Mouse (Mus musculus): ENCODE measurements around the gene Sugt1.
A peak's percentile ranks its signal among the peaks of the same experiment; 100 is the strongest.

The Sugt1 gene

DNA sequence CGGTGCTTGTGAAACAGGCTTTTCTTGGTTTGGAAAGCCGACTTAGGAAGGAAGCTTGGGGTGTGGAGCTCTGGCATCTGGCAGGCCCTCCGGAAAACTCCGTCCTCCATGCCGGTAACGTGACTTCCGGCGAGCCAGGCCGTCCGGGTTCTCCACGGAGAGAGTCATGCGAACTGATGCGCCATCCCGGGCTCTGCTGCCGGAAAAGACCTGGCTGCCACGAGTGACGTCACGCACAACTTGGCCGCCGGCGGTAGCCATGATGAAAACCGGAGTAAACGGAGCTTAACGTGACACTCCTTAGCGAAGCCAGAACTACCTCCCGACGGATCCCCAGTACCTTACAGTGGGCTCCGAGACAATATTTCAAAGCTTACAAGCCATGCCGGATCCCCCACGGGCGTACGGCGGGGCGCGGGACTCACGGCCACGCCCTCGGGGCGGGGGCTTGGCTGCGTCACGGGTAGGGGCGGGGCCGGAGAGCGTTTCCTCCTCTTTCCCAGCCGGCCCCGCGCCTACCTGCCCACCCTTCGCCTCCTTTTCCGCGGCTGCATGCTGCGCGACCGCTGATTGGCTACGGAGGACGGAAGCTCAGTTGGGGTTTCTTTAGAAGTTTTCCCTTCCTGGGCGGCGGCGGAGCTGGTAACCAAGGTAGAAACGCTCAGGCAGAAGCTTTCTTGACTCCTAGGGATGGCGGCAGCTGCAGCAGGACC is at the start of gene Sugt1:
Sugt1 (plus strand) TSS at position 553 of the 713 bp plus-strand sequence.
- DNase-seq = peak; percentile 95 to 98

DNA sequence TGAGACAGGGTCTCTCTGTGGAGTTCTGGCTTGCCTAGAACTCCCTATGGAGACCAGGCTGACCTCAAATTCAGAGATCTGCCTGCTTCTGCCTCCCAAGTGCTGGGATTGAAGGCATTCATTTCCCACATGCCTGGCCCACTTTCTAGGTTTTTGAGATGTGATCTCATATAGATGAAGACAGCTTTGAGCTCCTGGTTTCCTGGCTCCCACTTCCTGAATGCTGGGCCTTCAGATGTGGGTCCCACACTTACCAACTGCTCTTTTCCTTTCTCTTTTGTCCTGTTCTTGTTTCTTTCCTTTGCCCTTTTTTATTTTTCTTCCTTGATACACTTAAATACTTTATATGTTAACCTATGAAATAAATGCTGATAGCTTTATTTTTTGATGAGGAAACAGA is 49.6 kb upstream of the Sugt1 start:
- no peak for DNase-seq

DNA sequence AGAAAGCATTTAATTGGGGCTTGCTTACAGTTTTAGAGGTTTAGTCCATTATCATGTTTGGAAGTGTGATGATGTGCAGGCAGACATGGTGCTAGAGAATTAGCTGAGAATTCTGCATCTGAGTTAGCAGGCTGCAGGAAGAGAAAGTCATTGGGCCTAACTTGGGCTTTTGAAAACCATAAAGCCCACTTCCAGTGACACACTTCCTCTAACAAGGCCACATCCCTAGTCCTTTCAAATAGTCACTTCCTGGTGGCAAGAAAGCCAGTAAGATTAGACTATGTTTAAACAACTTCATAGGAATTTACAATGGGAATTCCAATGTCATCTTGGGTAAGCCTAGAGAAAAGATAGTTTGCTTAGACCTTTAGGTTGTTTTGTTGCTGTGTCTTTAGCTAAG is 45.9 kb upstream of the Sugt1 start:
- no peak for DNase-seq

DNA sequence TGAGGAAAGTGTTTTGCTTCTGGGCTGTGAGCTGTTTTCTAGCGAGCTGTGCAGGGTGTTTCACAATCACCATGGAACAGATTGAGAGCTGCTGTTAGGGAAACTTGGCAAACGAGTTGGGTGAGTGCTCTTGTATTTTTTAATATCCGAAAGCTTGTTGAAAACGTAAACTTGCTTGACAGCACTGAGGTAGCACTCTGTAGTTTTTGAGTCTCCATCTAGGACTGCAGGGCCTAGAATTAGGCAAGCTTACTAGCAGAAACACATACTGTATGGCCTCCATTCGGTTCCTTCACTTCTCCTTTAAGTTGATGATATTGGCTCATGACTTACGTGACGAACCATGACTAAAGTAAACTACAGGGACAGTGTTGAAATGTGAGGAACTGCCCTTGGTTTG is 38.1 kb upstream of the Sugt1 start:
- DNase-seq = peak; percentile 62 to 63

DNA sequence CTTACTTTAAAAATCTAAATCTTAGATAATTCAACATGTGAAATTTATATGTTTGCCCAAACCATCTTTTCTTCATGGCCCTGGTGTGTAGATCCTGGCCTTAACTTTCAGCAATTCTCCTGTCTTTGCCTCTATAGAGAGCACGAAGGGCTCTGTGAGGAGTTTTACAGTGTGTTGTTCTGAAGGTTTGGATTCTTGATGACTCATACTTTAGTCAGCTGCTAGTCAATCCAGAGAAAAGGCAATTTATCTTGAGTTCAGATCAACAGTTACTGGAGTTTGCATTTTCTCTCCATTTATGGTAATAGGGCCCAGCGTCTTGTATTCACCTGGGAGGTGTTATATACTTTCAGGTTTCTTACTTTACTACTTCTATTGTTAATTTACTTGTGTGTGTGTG is 35.6 kb upstream of the Sugt1 start:
- no peak for DNase-seq

DNA sequence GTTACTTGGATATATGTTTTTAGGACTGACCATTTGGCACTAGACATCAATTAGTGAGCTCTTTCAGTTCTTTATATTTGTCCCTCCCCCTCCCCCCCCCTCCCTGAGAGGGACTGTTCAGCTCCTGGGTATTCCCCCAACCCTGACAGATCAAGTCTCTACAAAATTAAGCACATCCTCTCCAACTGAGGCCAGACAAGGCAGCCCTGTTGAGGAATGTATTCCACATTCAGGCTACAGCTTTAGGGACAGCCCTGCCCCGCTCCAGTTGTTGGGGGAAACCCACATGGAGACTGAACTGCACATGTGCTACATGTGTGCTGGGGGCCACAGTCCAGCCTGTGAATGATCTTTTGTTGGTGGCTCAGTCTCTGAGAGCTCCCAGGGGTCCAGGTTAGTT is 34.6 kb upstream of the Sugt1 start:
- DNase-seq = no peak

DNA sequence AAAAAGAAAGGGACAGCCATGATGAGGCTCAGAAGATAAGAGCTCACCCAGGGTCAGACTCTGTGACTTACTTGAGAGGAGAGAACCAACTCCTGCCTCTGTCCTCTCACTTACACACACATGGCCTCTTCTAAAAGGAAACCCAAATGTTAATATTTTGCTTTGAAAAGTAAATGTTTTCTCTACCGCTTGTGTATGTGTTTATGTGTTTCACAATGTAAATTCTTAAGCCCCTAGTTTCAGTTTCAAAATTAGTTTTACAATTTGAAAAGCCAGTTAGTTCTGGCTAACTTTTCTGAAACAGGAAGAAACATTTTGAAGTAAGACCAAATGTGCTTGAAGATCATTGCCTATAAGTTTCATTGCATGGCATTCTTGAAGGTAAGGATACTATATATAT is 29.7 kb upstream of the Sugt1 start:
- DNase-seq = no peak

DNA sequence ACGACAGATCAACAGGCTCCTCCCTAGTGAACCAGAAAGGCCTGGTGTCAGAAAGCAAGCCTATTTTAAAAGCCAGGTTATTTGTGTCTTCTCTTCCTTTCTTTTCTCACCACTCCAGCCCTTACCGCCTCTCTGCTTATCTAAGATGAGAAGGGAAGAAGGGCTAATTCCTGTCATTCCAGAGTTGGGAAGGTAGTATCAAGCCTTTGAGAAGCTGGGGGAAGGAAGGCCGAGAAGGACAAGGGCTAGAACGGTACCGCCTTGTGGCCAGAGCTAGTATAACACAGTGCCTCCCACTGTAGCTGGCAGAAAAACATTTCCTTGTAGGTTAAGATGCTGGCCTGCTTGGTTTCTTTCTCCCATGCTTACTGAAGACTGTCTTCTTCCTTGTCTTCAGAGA is 24.7 kb upstream of the Sugt1 start:
- DNase-seq = peak; percentile 65 to 78

DNA sequence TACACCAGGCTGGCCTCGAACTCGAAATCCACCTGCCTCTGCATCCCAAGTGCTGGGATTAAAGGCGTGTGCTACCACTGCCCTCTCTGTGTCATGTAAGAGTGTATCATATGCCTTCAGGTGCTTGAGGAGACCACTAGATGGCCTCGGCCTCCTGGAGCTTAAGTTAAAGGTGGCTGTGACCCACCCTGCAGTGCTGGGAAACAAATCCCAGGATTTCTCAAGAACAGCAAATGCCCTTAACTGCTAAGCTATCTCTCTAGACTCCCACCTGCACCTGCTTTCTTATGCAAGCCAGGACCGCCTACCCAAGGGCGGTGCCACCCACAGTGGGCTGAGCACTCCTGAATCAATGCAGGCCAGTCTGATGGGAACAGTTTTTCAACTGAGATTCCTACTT is 22.7 kb upstream of the Sugt1 start:
- DNase-seq = no peak

DNA sequence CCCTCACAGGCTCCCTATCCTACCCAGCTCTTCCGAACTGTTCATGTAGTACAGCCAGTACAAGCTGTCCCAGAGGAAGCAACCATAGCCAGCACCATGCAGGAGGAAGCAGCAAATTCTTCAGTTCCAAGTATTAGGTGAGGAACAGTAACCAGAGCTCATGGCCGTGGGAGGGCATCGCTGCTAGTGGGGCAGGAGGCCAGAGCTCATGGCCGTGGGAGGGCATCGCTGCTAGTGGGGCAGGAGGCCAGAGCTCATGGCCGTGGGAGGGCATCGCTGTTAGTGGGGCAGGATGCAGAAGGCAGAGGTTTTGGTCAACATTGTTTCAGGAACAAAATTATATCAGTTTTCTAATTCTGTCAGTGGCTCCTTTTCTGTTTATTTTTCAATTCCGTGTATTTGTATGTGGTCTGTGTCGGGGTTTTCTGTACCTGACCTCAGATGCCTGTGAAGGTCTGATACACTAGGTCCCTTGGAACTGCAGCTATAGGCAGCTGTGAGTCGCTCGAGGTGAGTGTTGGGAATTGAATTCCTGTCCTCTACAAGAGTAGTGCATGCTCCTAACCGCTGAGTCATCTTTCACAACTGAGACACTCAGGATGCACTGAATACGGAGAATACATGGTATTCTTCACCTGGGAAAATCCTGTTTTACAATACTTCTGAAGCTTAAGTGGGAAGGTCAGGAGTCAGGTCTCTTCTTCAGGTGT is 13.9 kb upstream of the Sugt1 start:
- DNase-seq = no peak

DNA sequence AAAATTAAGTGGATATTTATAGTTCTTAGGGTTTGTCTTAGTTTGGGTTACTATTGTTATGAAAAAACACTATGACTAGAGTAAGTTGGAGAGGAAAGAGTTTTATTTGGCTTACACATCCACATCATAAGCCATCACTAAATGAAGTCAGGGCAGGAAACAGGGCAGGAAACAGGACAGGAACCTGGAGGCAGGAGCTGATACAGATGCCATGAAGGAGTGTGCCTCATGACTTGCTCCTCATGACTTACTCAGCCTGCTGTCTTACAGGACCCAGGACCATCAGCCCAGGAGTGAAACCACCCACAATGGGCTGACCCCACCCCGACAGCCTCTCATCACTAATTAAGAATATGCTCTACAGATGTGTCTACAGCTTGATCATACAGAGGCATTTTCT is 13.1 kb upstream of the Sugt1 start:
- no peak for DNase-seq

DNA sequence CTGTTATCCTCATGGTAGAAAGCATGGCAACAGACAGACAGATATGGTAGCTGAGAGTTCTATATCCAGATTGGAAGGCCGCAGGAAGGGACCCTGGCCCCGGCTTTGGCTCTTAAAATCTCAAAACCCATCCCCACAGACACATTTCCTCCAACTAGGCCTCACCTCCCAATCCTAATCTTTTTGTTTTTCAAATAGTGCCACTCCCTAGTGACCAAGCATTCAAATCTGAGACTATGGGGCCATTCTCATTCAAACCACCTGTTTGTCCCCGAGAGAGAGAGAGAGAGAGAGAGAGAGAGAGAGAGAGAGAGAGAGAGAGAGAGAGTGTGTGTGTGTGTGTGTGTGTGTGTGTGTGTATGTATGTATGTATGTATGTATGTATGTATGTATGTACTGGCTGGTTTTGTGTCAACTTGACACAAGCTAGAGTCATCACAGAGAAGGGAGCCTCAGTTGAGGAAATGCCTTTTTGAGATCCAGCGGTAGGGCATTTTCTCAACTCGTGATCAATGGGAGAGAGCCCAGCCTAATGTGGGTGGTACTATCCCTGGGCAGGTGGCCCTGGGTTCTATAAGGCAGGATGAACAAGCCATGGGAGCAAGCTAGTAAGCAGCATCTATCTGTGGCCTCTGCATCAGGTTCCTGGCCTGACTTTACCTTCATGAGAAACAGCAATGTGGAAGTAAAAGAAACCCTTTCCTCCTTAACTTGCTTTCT is 3.8 kb upstream of the Sugt1 start:
- no peak for DNase-seq

DNA sequence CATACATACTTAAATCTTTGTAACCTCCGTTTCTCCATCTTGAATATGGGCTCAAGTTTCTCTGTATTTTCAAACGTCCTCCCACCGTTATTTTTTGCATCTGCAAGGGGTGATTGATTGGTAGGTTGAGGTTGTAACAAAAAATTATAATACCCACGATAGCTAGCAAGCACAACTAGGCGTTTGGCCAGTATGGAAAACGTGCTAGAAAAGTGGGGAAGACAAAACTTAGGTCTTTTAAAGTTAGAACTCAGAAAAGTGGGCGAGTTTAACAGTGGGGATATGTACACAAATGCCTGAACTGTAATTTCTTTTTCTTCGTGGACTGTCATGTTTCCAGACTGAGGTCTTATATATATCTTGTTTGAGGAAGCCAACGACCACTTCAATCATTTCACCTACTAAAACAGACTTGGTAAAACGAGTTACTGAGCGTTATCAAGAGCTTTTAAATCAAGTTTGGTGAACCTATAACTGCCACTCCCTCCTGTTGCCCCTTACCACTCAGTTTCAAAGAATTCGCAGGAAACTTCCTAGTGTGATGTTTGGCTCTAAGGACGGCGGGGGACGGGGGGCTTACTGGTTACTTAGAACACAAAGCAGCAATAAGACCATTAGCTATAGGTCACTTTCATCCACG is 872 bp upstream of the Sugt1 start:
- DNase-seq = no peak

DNA sequence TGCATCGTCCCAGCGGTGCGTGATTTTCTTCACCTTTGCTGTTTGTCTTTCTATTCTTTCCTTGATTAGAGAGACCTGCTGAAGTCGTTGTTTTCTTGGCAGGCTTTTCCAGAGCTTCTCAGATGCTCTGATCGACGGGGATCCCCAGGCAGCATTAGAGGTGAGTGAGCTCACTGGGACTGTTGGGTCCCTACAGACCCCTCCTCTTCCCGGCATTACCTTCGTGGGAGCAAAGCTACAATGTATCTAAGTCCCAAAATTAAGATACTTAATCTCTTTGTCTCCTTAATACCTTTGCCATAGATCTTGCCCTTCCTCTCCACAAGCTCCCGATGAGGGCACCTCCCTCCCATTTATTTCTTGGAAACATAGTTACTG is 350 bp downstream of the Sugt1 start:
- DNase-seq = no peak

DNA sequence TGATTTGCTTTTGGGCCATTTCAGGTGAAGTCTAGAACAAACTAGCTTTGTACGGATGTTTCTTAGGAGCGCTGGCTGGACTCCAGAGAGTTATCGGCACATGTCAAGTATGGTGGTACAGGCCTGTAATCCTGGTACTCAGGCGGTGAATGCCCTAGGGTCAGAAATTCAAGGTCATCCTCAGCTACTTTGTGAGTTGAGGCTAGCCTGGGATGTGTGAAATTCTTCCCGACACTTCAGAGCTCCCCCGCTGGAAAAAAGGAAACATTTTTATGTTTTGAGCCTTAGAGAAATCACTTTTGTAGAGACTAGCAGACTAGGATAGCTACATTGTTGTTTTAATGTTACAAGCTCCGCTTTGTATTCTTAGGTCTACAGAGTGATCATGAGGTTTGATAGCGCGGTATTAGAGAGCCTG is 1.1 kb downstream of the Sugt1 start:
- DNase-seq = no peak

DNA sequence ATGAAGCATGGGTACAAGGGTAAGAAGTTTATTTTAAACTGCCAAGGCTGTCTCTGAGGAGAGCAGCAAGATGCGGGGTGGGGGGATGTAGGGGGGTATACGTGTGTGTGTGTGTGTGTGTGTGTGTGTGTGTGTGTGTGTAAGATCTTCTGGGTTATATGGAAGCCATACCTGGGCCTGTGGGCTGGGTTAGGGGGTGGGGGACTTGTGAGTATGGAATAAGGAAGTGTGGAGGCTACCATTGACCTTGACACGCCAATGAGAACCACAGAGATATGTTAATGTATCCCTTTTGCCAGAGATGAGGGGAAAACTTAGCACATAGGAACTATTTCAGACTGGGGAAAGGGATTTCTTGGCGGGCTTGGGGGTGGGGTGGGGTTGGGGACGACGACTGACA is 1.9 kb downstream of the Sugt1 start:
- no peak for DNase-seq

DNA sequence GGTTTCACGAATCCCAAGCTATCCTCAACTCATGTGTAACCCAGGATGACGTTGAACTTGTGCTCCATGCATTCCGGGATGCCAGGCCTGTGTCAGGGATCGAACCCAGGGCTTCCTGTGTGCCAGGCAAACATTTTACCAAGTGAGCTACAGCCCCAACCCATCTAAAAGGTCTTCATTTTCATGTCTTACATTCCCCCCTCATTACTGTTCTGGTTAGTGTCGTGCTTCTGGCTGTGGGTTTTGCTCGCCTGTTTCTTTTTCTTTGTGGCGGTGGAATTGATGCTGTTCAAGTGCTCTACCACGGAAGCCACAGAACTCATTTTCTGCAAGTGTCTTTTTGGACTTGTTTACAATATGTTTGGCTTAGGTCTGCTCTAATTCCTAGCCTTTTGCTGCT is 3.4 kb downstream of the Sugt1 start:
- DNase-seq = no peak

DNA sequence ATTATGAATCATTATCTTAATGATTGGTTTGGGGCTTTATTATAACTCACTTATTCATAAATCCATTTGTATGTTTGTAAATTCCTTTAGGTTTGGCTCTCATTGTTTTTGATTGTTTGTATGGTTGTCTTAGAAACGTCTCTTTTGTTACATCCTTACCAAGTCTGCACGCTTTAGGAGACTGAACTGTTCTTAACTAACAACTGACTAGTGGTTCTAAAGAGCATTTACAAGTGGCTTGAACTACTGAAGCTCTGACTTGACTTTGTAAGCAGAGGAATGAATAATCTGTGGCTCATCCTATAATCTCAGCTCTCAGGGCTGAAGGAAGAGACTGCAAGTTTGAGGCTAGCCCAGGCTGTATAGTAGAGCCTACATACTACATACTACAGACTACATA is 4.1 kb downstream of the Sugt1 start:
- no peak for DNase-seq

DNA sequence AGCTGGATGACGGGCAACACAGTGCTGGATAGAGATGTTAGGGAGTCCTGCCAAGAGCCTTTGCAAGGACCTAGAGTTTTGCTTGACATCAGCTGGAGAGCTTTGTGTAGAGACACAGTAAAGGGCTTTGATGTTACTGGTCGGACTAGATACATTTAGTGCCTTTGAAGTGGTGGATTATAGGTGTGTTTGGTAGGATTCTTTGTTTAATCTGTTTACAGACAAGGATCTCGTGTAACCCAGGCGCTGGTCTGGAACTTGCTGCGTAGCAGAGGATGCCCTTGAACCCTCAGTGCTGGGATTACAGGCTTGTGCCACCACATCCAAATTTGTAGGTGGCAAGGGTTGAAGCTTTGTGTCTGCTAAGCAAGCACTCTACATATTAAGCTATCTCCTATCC is 6.6 kb downstream of the Sugt1 start:
- DNase-seq = no peak

DNA sequence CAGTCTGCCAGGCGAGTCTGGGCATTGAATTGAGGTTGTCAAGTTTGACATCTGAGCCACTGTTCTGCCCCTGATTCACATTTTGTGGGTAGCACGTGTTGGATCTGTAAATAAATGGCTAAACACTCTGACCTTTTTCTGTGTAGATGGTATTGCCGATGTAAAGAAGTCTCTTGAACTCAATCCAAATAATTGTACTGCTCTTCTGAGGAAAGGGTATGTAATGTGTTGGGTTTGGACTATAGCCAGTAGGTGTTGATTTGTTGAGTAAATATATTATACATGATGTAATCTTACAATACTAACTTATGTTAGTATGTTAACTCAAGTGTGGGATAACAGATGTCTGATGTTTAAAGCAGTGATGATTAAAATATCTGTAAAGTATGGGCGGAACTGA is 9.1 kb downstream of the Sugt1 start:
- DNase-seq = no peak

DNA sequence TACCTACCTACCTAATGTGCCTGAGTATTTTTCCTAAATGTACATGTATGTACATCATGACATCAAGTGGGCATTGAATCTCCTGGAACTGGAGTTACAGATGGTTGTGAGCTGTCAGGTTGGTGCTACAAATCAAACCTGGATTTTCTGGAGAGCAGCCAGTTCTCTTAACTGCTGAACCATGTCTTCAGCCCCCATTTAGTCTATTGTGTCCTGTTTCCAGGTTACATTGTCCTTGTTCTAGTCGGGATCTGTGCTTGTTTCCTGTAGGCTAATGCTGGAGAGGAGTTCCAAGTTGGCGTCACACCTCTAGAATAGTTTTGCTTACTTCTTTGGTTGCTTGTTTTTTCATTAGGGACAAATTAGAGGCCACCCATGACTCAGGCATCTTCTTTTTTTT is 18.4 kb downstream of the Sugt1 start:
- DNase-seq = no peak

DNA sequence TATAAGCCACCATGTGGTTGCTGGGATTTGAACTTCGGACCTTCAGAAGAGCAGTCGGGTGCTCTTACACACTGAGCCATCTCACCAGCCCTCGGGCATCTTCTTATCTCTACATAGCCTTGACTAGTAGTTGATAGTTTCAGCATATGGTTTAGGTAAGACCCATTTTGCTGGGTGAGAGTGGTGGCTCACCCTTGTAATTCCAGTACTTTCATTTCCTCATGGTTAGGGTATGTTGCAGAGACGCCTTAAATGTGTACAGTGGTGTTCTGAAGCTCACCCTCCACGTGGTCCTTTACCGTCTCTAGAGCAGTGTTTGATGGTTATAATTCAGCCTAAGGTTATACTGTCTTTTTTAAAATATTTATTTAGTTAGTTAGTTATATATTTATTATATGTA is 18.9 kb downstream of the Sugt1 start:
- DNase-seq = no peak

DNA sequence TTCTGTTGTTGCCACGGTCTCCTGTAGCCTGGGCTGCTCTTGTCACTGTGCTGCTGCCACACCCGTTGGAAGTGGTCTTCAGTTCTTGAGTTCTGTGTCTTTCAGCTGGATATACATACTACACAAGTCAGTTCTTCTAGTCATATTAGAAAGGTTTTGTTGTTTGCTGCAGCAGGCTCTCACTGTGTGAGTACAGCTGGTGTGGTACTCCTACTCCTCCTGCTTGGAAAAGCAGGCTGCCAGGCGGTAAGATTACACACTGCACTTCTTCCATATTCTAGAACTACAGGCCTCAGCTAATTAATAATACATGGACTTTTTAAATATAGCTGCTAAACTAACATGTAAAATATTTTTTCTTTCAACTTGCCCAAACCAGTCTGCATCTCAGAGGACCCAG is 19.4 kb downstream of the Sugt1 start:
- no peak for DNase-seq

DNA sequence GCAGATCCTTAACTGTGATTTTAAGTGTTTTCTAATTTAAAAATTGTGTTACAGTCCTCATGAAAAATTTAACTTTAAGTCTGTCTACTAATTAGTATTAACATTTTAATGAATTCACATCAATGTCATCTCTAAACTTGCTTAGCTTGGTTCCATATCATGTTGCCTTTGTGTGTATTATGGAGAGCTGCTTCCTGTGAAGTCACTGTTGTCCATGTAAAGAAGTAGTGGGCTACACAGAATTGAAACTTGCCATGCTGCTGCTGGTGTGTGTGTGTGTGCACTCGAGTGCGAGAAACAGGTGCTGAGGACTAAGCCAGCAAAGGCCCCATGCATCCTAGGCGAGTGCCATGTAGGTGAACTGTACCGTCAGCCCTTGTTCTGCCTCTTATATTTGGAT is 19.9 kb downstream of the Sugt1 start:
- no peak for DNase-seq

Data from lung, postnatal 4 days (tissue).